Mouse (Mus musculus) liver, postnatal 0 days (tissue): ENCODE measurements around the gene Kcnmb3.
"Not testable (repeated sequence)": the region's sequence is repeated elsewhere in the genome, so short reads cannot be mapped to it uniquely, and the experiment has no call there.

Source experiments
- CTCF ChIP-seq: sonication (generic); IDR thresholded peaks from 2 replicates; pipeline ENCODE4 v1.5.1; 2016; ENCODE audit warnings: antibody characterized with exemption, low read depth
- EP300 ChIP-seq: IDR thresholded peaks from 2 replicates; pipeline ENCODE4 v1.6.1; 2016; ENCODE audit warnings: antibody characterized with exemption, low read depth, mild to moderate bottlenecking

DNA sequence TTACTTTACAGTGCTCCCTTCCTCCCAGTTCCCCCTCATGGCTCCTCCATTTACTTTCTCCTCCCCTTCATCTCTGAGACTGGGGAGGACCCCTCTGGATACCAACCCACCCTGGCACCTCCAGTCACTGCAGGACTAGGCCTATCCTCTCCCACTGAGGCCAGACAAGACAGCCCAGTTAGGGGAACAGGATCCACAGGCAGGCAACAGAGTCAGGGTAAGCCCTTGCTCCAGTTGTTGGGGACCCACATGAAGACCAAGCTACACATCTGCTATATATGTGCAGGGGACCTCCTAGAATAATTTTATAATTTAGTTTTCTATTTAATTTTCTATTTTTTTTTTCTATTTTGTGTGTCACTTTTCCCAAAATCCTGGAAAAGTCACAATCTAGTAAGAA is 62.7 kb downstream of the Kcnmb3 start:
- TF ChIP-seq CTCF, EP300: not testable (repeated sequence)
